Mouse (Mus musculus) lung, postnatal 0 days (tissue): ENCODE results near the gene Trio. TPM values are rescaled to one million over a fixed set of nuclear protein-coding genes. Genes with fewer than 3 reads are reported as not detected.

ENCODE experiments used
- ATAC-seq: fragments of 200-750 bp; cut with Nextera tagmentation; 2 replicates; pipeline ENCODE4 v1.8.0; 2017; ENCODE audit warnings: moderate library complexity
- DNase-seq: peaks from one replicate; pipeline ENCODE4 v3.0.0-alpha.2; 2016; ENCODE audit warnings: low spot score
- H3K27ac ChIP-seq: fragments of 300-500 bp; sonication (generic); 2 replicates; pipeline ENCODE4 v1.5.1; 2014; ENCODE audit warnings: antibody characterized with exemption, mild to moderate bottlenecking, low read length, mixed read lengths
- H3K27me3 ChIP-seq: fragments of 300-500 bp; sonication (generic); replicated peaks from 2 replicates; pipeline ENCODE4 v1.6.1; 2014; ENCODE audit warnings: low read length, mixed read lengths; ENCODE audit not compliant: insufficient read depth
- H3K36me3 ChIP-seq: fragments of 300-500 bp; sonication (generic); 2 replicates; pipeline ENCODE4 v1.6.1; 2014; ENCODE audit warnings: low read length, mixed read lengths; ENCODE audit not compliant: insufficient read depth
- H3K4me1 ChIP-seq: fragments of 300-500 bp; sonication (generic); 2 replicates; pipeline ENCODE4 v1.6.1; 2014; ENCODE audit warnings: antibody characterized with exemption, low read depth, low read length, mixed read lengths; ENCODE audit not compliant: insufficient read depth
- H3K4me2 ChIP-seq: fragments of 300-500 bp; sonication (generic); replicated peaks from 2 replicates; pipeline ENCODE4 v1.6.1; 2014; ENCODE audit warnings: low read depth, mild to moderate bottlenecking, low read length, moderate library complexity, mixed read lengths
- H3K4me3 ChIP-seq: fragments of 300-500 bp; sonication (generic); 2 replicates; pipeline ENCODE4 v1.5.1; 2014; ENCODE audit warnings: low read depth, low read length
- H3K9ac ChIP-seq: fragments of 300-500 bp; sonication (generic); replicated peaks from 2 replicates; pipeline ENCODE4 v1.6.1; 2014; ENCODE audit warnings: low read depth, mild to moderate bottlenecking
- H3K9me3 ChIP-seq: fragments of 300-500 bp; sonication (generic); 2 replicates; pipeline ENCODE4 v1.6.1; 2016; ENCODE audit warnings: low read length, mixed read lengths
- CTCF ChIP-seq: IDR thresholded peaks from 2 replicates; pipeline ENCODE4 v1.5.1; 2016; ENCODE audit warnings: antibody characterized with exemption, mild to moderate bottlenecking
- EP300 ChIP-seq: IDR thresholded peaks from 2 replicates; pipeline ENCODE4 v1.6.1; 2016; ENCODE audit warnings: antibody characterized with exemption, mild to moderate bottlenecking, control low read depth
- WGBS: fragments of 180-500 bp; shearing (Covaris S2); extraction: QIAGEN DNeasy Blood & Tissue Kit; methylation state at CpG from one replicate; pipeline ENCODE4 v1.1.7; 2014; 5-methylcytosine and 5-hydroxymethylcytosine counted together
- polyA plus RNA-seq: library from polyadenylated mRNA; unstranded; fragments of >200 nt; fragmentation: Nextera tagmentation; extraction: Ambion mirVana; gene quantifications from 2 replicates; pipeline ENCODE4 v1.2.1, GENCODE M21; 2015

The Trio gene
- polyA plus RNA-seq, 1 experiment from 2014 or later, result 15.6 TPM

GRCm38 (mm10) chr15:27702972-27703313 lies 322.7 kb downstream of the Trio start:
- no peak for TF ChIP-seq CTCF
- TF ChIP-seq EP300, result no peak
- Histone ChIP-seq H3K27ac (peak overlapping the region; percentile 54), H3K4me3 (no peak overlapping the region), H3K4me2 (no peak overlapping the region), H3K27me3 (no peaks in the 10 kb centered on the region), H3K36me3 (no peaks in the 10 kb centered on the region), H3K4me1 (no peaks in the 10 kb centered on the region), H3K9ac (no peak overlapping the region), H3K9me3 (no peaks in the 10 kb centered on the region)
- DNase-seq (peak; percentile 34), ATAC-seq (peak; percentile 59)
- 0% methylated on average over 1 of the region's 1 CpGs for WGBS

GRCm38 (mm10) chr15:27702031-27702971 lies 323.3 kb downstream of the Trio start:
- ATAC-seq, result peak; percentile 67

GRCm38 (mm10) chr15:27697632-27698031 lies 328.0 kb downstream of the Trio start:
- H3K36me3 ChIP-seq, result no peaks in the 10 kb centered on the region
- no peak for DNase-seq
- 82% methylated on average over 5 of the region's 5 CpGs for WGBS
- no peak overlapping the region for H3K4me2 ChIP-seq
- H3K9me3 ChIP-seq, result no peaks in the 10 kb centered on the region
- no peak overlapping the region for H3K9ac ChIP-seq
- TF ChIP-seq CTCF, result no peak
- TF ChIP-seq EP300, result no peak
- no peaks in the 10 kb centered on the region for H3K4me1 ChIP-seq
- no peak overlapping the region for H3K27ac ChIP-seq
- no peak for ATAC-seq
- no peaks in the 10 kb centered on the region for H3K27me3 ChIP-seq
- H3K4me3 ChIP-seq, result no peak overlapping the region

More at GRCm38 (mm10) chr15:27702031-27702971, 323.3 kb downstream of the Trio start:
- H3K4me2 ChIP-seq, result no peak overlapping the region
- H3K27ac ChIP-seq, result peak overlapping the region; percentile 54
- no peak overlapping the region for H3K9ac ChIP-seq
- no peaks in the 10 kb centered on the region for H3K36me3 ChIP-seq
- peak; percentile 40 for DNase-seq
- no peaks in the 10 kb centered on the region for H3K4me1 ChIP-seq
- no peak overlapping the region for H3K4me3 ChIP-seq
- no peak for TF ChIP-seq EP300
- TF ChIP-seq CTCF, result no peak
- no peaks in the 10 kb centered on the region for H3K9me3 ChIP-seq
- 21% methylated on average over 11 of the region's 11 CpGs for WGBS
- H3K27me3 ChIP-seq, result no peaks in the 10 kb centered on the region

- Histone ChIP-seq H3K4me2 (no peak overlapping the region), H3K9me3 (no peaks in the 10 kb centered on the region), H3K4me3 (no peak overlapping the region), H3K9ac (no peak overlapping the region), H3K27me3 (no peaks in the 10 kb centered on the region), H3K4me1 (no peaks in the 10 kb centered on the region), H3K27ac (no peak overlapping the region), H3K36me3 (no peaks in the 10 kb centered on the region)
- TF ChIP-seq CTCF (no peak), EP300 (no peak)
- DNase-seq (no peak), ATAC-seq (no peak)
- WGBS, result 70% methylated on average over 10 of the region's 10 CpGs
Observed at GRCm38 (mm10) chr15:27693235-27693634, 332.4 kb downstream of the Trio start.

GRCm38 (mm10) chr15:27692161-27692560 lies 333.5 kb downstream of the Trio start:
- Histone ChIP-seq H3K4me1 (no peaks in the 10 kb centered on the region), H3K4me2 (no peak overlapping the region), H3K27ac (no peak overlapping the region), H3K4me3 (no peak overlapping the region), H3K36me3 (no peaks in the 10 kb centered on the region), H3K9ac (no peak overlapping the region), H3K27me3 (no peaks in the 10 kb centered on the region), H3K9me3 (no peaks in the 10 kb centered on the region)
- ATAC-seq, result no peak
- TF ChIP-seq CTCF, result no peak
- no peak for TF ChIP-seq EP300
- DNase-seq, result no peak
- WGBS, result 81% methylated on average over 7 of the region's 7 CpGs

GRCm38 (mm10) chr15:27691213-27691612 lies 334.4 kb downstream of the Trio start:
- H3K4me2 ChIP-seq, result no peak overlapping the region
- no peaks in the 10 kb centered on the region for H3K9me3 ChIP-seq
- no peaks in the 10 kb centered on the region for H3K4me1 ChIP-seq
- no peaks in the 10 kb centered on the region for H3K36me3 ChIP-seq
- ATAC-seq (no peak), DNase-seq (no peak)
- WGBS, result 71% methylated on average over 7 of the region's 7 CpGs
- no peak overlapping the region for H3K9ac ChIP-seq
- no peak for TF ChIP-seq EP300
- TF ChIP-seq CTCF, result no peak
- H3K27me3 ChIP-seq, result no peaks in the 10 kb centered on the region
- no peak overlapping the region for H3K4me3 ChIP-seq
- H3K27ac ChIP-seq, result no peak overlapping the region
